Mouse (Mus musculus): ENCODE data around the gene Parvb.
A peak's percentile ranks its signal among the peaks of the same experiment; 100 is the strongest.

Gene Parvb

GRCm38 (mm10) chr15:84231721-84232561 is at the start of gene Parvb:
Gene Parvb, plus strand, starts transcription at chr15:84232043.
- DNase-seq (ENCODE audit: low spot score in 2 of 2) = peak; percentile 36 to 41

GRCm38 (mm10) chr15:84183967-84184366 is 47.9 kb upstream of the Parvb start:
- peak in 1 of 2 experiments; percentile 12 for DNase-seq (ENCODE audit: low spot score in 2 of 2)

DNA sequence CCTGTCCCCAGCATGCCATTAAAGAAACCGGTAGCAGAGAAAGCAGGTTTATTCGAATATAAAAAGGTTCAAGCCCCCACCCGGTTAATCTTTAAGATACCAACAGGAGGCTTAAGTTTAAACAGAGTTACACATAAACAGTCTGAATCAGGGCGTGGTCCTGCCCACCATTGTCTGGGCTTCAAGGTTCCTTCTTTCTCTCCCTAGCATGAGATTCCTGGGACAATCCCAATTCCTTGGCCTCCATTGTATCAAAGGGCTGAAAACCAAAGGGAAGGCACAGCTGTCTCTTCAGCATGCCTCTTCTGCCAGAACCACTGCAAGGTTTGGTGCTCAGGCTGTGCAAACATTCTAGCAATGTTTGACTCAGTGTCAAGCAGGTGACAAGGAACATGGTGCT is 45.6 kb upstream of the Parvb start:
- no peak for DNase-seq (ENCODE audit: low spot score in 2 of 2)

DNA sequence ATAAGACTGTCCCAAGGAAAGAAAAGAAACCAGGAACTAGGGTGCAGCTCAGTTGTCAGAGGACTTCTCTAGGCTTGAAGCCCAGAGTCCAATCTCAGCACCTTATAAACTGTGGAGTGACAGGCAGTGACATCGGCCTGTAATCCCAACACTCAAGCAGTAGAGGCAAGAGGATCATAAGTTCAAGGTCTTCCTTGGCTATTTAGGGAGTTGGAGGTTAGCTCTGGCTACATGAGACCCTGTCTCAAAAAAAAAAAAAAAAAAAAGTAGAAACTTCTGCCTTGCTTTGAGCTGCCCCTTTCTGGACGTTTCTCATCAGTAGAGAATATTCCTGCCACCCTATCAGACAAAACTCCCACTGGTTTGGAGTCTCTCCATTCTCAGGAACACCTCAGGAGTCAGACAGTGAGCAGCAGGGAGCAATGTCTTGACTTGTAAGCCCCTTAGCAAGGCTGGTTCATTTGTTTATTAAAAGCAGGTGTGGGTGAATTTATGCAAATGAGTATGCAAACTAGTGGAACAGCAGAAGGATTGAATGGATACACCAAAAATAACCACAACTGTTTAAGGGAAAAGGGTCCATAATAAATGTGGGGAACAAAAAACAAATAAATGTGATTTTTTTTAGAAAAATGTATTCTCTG is 42.8 kb upstream of the Parvb start:
- no peak for DNase-seq (ENCODE audit: low spot score in 2 of 2)

DNA sequence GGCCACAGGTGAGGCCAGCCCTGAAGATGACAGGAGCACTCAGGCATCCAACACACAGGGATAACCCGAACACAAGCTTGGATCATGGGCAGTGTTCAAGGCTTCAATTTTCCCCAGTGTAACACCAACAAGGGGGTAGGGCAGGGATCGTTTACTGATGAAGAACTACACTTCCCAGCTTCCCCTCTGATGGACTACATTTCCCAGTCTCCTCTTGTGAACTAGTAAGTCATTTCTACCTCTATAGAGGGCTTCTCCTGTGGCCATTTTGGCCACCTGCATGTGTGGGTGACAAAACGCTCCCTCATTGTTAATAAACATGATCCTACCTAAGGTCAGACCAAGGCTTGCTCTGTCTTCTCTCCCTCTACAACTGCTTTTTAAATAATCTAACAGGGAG is 42.0 kb upstream of the Parvb start:
- no peak for DNase-seq (ENCODE audit: low spot score in 2 of 2)

DNA sequence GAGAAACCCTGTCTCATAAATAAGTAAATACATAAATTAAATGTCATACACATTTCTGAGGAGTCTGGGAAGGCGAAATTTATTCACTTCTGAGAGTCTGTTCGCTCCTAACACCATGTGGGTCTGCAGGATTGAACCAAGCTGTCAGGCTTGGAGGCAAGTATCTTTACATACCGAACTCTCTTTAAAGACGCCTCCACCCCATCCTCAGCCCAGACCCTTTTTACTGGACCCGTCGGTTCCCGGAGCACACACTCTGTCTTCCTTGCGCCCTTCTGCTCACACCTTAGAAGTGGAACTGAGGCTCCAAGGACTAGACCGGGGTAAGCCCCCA is 40.2 kb upstream of the Parvb start:
- DNase-seq (ENCODE audit: low spot score in 2 of 2) = no peak

DNA sequence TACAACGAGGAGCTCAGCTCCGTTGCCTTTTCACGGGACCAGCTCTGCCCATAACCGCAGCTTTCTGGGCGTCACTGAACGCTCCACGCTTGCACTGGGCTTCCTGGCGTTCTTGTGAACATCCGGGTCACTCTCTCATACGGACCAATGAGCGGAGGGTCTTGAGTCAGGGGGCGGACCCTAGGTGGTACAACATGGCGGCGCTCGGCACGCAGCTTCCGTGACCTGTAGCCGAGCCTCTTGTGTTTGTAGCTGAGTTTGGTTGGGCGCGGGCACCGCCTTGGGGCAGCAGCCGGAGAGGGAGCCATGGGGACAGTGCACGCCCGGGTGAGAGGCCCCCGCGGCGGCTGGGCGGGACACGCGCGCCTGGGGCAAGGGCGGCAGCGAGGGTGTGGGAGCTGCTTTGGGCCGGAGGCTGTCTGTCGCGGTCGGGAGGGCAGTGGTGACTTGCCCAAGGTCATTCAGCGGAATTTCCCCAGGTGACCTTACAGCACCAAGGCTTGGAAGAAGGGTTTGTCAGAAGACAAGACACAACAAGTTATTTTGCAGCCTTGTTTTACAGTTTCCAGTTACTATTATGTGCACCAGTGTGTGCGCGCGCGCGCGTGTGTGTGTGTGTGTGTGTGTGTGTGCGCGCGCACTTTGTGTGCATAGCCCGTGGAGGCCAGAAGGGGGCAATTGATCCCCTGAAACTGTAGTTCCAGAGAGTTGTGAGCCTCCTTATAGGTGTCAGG is 39.6 kb upstream of the Parvb start, which contains the start of gene Samm50:
TSS of gene Samm50 (plus strand) at position 184 of the 734 bp plus-strand sequence.
- DNase-seq (ENCODE audit: low spot score in 2 of 2) = peak; percentile 91

GRCm38 (mm10) chr15:84196486-84197165 is 35.2 kb upstream of the Parvb start:
- DNase-seq (ENCODE audit: low spot score in 2 of 2) = no peak

DNA sequence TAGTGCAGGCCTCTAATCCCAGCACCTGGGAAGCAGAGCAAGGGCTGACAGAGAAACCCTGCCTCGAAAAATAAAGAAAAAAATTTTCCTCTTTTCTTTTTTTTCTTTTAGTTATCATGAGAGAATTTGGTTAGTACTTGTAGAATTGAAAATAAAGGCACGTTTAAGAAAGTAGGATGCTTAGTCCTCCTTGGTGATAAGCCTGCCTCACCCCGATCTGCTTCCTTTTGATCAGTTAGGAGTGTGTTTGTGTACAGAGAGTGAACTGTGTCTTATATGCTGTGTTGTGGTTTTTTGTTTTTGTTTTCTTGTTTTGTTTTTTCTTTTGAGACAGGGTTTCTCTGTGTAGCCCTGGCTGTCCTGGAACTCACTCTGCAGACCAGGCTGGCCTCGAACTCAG is 24.5 kb upstream of the Parvb start:
- no peak for DNase-seq (ENCODE audit: low spot score in 2 of 2)

GRCm38 (mm10) chr15:84209517-84210412 is 22.1 kb upstream of the Parvb start:
- peak; percentile 58 to 77 for DNase-seq (ENCODE audit: low spot score in 2 of 2)

- no peak for DNase-seq (ENCODE audit: low spot score in 2 of 2)
Measured at GRCm38 (mm10) chr15:84210461-84210860, 21.4 kb upstream of the Parvb start.

DNA sequence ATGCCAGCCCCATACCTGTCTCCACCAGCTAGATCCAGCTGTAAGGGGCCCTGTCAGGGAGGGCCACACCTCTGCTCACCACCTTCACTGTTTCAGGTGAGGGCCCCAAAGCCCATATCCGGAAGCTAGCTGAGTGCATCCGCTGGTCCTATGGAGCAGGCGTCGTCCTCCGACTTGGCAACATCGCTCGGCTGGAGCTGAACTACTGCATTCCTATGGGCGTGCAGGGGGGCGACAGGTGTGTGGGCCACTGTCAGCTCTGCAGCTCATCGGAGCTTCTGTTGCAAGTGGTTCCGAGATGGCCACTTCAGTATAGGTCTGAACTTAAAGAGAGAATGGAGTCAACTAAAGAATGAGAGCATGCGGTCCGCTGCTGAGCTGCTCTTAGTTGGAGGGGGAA is 20.9 kb upstream of the Parvb start:
- DNase-seq (ENCODE audit: low spot score in 2 of 2) = no peak

DNA sequence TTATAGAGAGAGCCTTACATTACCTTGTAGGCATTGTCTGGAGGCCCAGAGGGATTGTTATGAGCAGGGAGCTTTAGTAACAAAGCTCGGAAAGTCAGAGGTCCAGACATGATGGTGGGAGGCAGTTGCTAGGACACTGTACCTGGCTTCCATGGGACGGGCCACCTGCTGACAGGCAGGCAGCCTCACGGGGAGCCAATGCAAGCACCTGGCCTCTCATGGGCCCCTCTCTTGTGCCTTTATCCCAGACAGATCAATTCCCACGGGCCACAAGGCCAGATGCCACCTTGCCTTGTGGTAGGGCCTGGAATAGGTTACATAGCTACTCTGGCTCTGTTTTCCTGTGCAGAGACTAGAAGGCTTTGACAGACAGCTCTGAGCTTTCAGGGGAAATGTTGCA is 20.3 kb upstream of the Parvb start:
- DNase-seq (ENCODE audit: low spot score in 2 of 2) = no peak

- DNase-seq (ENCODE audit: low spot score in 2 of 2) = peak; percentile 71 to 81
Measured at GRCm38 (mm10) chr15:84212031-84212755, 19.6 kb upstream of the Parvb start.

DNA sequence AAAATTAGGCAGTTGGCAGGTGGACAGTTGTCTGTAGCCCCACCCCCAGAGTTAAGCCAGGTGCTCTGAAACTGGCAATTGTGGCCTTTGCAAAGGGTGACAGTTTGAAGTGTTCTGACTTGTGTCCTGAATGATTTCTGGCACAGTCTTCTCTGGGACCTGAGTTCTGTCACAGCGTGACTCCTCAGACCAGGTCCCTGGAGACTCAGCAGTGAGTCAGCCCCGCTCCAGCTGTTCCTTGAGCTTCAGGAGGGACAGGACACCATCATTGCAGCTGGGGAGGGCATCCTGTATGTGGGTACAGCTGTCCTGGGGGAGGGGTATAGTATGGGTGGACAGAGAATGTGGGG is 19.1 kb upstream of the Parvb start:
- DNase-seq (ENCODE audit: low spot score in 2 of 2) = peak in 1 of 2 experiments; percentile 28

DNA sequence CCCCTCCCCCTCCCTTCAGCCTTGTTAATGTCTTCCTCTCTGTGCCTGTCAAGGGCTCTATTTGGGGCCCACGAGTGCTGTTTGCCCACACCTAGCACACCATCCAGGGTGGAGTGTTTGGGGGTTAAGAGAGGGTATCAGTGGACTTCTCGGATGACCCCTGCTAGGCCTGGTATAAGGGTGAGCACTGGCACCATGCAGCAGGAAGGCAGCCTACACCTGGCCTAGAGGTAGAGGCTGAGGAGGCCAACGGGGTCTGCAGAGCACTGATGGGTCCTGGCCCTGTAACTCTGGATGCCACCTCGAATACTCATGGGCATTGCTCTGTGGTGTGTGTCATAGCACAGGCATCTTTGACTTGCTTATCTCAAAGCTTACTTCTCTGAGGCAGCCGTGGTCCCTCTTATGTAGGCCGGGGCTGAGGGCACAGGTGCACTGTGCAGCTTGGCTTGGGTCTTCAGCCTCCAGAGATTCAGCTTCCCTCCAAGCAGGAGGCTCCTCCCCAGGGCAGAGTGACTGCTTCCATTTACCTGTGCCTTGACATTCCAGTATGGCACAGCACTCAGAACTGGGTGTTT is 18.6 kb upstream of the Parvb start:
- DNase-seq (ENCODE audit: low spot score in 2 of 2) = no peak

GRCm38 (mm10) chr15:84214476-84214875 is 17.4 kb upstream of the Parvb start:
- no peak for DNase-seq (ENCODE audit: low spot score in 2 of 2)

DNA sequence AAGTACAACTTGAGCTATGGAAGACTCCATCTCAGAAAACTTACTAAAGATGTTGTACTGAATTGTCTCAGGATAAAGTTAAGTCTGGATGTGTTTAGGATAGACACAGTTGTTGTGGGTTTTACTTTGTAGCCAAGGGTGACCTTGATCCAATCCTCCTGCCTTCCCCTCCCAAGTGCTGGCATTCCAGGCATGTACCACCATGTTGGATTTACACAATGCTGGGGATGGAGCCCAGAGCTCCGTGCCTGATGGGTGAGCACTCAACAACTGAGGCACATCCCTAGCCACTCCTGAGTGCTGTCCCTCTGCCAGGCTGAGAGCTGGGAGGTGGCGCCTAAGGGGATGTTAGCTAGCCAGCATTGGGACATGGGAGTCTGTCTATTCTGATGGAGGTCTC is 16.6 kb upstream of the Parvb start:
- no peak for DNase-seq (ENCODE audit: low spot score in 2 of 2)

- no peak for DNase-seq (ENCODE audit: low spot score in 2 of 2)
Measured at GRCm38 (mm10) chr15:84216026-84216425, 15.8 kb upstream of the Parvb start.

DNA sequence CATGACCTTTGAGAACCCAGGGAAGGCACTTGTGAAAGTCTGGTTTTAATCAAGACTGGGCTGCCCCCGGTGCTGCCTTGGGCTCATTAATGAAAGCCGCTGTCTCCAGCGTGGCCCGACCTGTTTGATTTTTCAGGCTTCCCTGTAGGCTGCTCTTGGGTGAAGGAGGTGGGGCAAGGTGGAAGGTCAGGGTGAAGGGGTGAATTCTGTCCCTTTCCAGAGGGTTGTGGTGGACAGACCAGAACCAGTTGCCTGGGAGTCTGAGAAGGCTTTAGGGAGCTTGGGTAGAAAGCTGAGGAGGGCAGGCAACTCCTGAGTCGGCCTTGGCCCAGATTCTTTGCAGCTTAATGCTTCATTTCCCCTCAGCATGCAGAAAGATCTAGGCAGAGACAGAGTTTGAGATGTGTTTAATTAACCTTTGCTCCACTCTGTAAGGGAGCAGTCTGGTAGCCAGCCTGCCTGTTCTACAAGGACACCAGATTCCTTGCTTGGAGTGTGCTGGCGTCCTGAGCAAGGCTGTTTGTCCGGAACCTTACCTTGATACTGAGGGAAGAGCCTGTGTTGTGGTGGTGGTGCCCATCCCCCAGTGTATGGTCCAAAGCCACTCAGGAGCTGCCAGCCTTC is 15.3 kb upstream of the Parvb start:
- no peak for DNase-seq (ENCODE audit: low spot score in 2 of 2)
